Mouse (Mus musculus) sigmoid colon, adult 10 weeks (tissue): Measurements from ENCODE around the gene Nr1d1. TPM values are rescaled to one million over a fixed set of nuclear protein-coding genes. Genes with fewer than 3 reads are reported as not detected.

ENCODE experiments used
- polyA plus RNA-seq: library from polyadenylated mRNA; stranded (reverse); fragments of 350-450 nt; fragmentation: Illumina TruSeq; extraction: RNeasy Lipid Tissue Mini Kit (QIAGEN cat#74804); gene quantifications from one replicate; pipeline ENCODE4 v1.2.3, GENCODE M21; 2014; ENCODE audit warnings: low read depth, low replicate concordance

Nr1d1 gene
- 3.3 TPM for polyA plus RNA-seq

GRCm38 (mm10) chr11:98774582-98775347 lies at the start of gene Nr1d1:
Nr1d1 (minus strand) TSS chr11:98775333.

GRCm38 (mm10) chr11:98804605-98805004 lies 29.5 kb upstream of the Nr1d1 start, which contains the start of gene Casc3:
Casc3 (plus strand) TSS chr11:98804905.

GRCm38 (mm10) chr11:98795015-98795713 lies 20.0 kb upstream of the Nr1d1 start, which contains the start of gene Msl1:
Msl1 (plus strand) TSS chr11:98795516.

DNA sequence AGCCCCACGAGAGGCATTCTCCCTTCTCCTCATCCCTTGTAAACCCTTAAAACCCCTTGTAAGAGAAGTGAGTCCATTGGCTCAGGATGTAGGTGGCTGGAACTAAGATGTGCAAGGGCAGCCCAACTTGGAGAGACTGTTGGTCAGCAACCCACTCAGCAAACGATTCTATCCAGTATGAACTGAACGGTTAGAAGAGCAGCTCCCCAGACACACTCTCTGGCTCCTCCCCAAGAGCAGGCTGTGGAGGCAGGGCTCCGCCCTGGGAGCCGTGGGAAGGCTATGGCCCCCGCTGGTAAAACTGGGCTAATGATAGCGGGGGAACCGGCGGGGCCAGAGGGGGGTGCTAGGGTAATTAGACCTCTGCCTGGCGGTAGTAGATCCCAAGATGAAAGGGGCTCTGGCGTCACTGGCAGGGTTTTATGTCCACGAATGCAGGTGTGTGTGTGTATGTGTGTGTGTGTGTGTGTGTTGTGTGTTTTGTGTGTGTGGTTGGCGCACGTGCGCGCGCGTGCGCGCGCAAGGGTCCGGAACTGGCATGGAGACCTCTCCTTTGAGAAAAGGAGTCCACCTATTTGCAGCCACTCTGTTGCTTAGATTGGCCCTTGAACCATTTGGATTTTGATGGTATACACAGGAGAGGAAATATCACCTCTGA lies 34.6 kb downstream of the Nr1d1 start, which contains the start of gene Thra:
Gene Thra, plus strand, starts transcription at position 246 of the 658 bp plus-strand sequence.

GRCm38 (mm10) chr11:98729119-98729588 lies 46.0 kb downstream of the Nr1d1 start, which contains the start of gene Med24:
Med24 (minus strand) TSS chr11:98729435.

Other genes starting within 250 kb of the Nr1d1 start
- 6.2 TPM for gene Ikzf3, start 229.3 kb downstream of the Nr1d1 start, polyA plus RNA-seq
- 0.91 TPM for gene Zpbp2, start 224.2 kb downstream of the Nr1d1 start, polyA plus RNA-seq
- gene Ormdl3, start 188.0 kb downstream of the Nr1d1 start, polyA plus RNA-seq, result 2.4 TPM
- not detected for gene Lrrc3c, start 177.0 kb downstream of the Nr1d1 start, polyA plus RNA-seq
- not detected for gene Gm12355, start 149.7 kb downstream of the Nr1d1 start, polyA plus RNA-seq
- not detected for gene Gsdma3, start 149.0 kb downstream of the Nr1d1 start, polyA plus RNA-seq
- not detected for gene Gsdma2, start 128.6 kb downstream of the Nr1d1 start, polyA plus RNA-seq
- gene Gsdma, start 111.0 kb downstream of the Nr1d1 start, polyA plus RNA-seq, result 0.60 TPM
- gene Psmd3, start 92.8 kb downstream of the Nr1d1 start, polyA plus RNA-seq, result 12.0 TPM
- not detected for gene Csf3, start 74.1 kb downstream of the Nr1d1 start, polyA plus RNA-seq
- 5.0 TPM for gene Med24, start 45.9 kb downstream of the Nr1d1 start, polyA plus RNA-seq
- gene Thra, start 34.7 kb downstream of the Nr1d1 start, polyA plus RNA-seq, result 5.7 TPM
- gene Msl1, start 20.2 kb upstream of the Nr1d1 start, polyA plus RNA-seq, result 95.5 TPM
- 31.6 TPM for gene Casc3, start 29.6 kb upstream of the Nr1d1 start, polyA plus RNA-seq
- 33.8 TPM for gene Rapgefl1, start 61.5 kb upstream of the Nr1d1 start, polyA plus RNA-seq
- gene Wipf2, start 88.3 kb upstream of the Nr1d1 start, polyA plus RNA-seq, result 24.1 TPM
- gene Cdc6, start 132.5 kb upstream of the Nr1d1 start, polyA plus RNA-seq, result 2.2 TPM
- 1.3 TPM for gene Rara, start 152.5 kb upstream of the Nr1d1 start, polyA plus RNA-seq
- gene Gjd3, start 207.7 kb upstream of the Nr1d1 start, polyA plus RNA-seq, result not detected
- 66.4 TPM for gene Top2a, start 248.9 kb upstream of the Nr1d1 start, polyA plus RNA-seq